Mouse (Mus musculus) hindlimb bud, embryonic 11.5 days (tissue): Measurements from ENCODE around the gene Rbm47.

Source experiments
- DNase-seq: peaks from one replicate; pipeline ENCODE4 v3.0.0-alpha.2; 2012; ENCODE audit warnings: low read depth, low spot score; ENCODE audit errors: extremely low spot score

Gene Rbm47

GRCm38 (mm10) chr5:66128948-66129347, 44.0 kb downstream of the Rbm47 start:
- DNase-seq = no peak

- DNase-seq = no peak
These were observed 47.5 kb downstream of the Rbm47 start for GRCm38 (mm10) chr5:66125418-66125817.

GRCm38 (mm10) chr5:66124931-66125330, 48.0 kb downstream of the Rbm47 start:
- no peak for DNase-seq

GRCm38 (mm10) chr5:66124089-66124400, 48.9 kb downstream of the Rbm47 start:
- no peak for DNase-seq

GRCm38 (mm10) chr5:66123295-66124088, 49.4 kb downstream of the Rbm47 start:
- no peak for DNase-seq

GRCm38 (mm10) chr5:66121255-66121654, 51.7 kb downstream of the Rbm47 start:
- no peak for DNase-seq

- no peak for DNase-seq
These were observed 58.2 kb downstream of the Rbm47 start for GRCm38 (mm10) chr5:66114751-66115150.

- DNase-seq = no peak
These were observed 58.7 kb downstream of the Rbm47 start for GRCm38 (mm10) chr5:66114208-66114607.

- no peak for DNase-seq
These were observed 60.9 kb downstream of the Rbm47 start for GRCm38 (mm10) chr5:66112059-66112458.

- no peak for DNase-seq
These were observed 66.5 kb downstream of the Rbm47 start for GRCm38 (mm10) chr5:66106372-66106771.

- no peak for DNase-seq
These were observed 67.0 kb downstream of the Rbm47 start for GRCm38 (mm10) chr5:66105946-66106345.

GRCm38 (mm10) chr5:66105366-66105765, 67.6 kb downstream of the Rbm47 start:
- no peak for DNase-seq

- DNase-seq = no peak
These were observed 69.5 kb downstream of the Rbm47 start for GRCm38 (mm10) chr5:66103386-66103785.

GRCm38 (mm10) chr5:66102821-66103220, 70.1 kb downstream of the Rbm47 start:
- DNase-seq = no peak

- no peak for DNase-seq
These were observed 71.3 kb downstream of the Rbm47 start for GRCm38 (mm10) chr5:66101577-66101976.

GRCm38 (mm10) chr5:66100322-66100721, 72.6 kb downstream of the Rbm47 start:
- DNase-seq = no peak

GRCm38 (mm10) chr5:66098094-66098871, 74.6 kb downstream of the Rbm47 start:
- no peak for DNase-seq

- DNase-seq = no peak
These were observed 76.8 kb downstream of the Rbm47 start for GRCm38 (mm10) chr5:66096081-66096480.

- no peak for DNase-seq
These were observed 77.8 kb downstream of the Rbm47 start for GRCm38 (mm10) chr5:66095166-66095565.

- no peak for DNase-seq
These were observed 82.9 kb downstream of the Rbm47 start for GRCm38 (mm10) chr5:66090037-66090436.

- no peak for DNase-seq
These were observed 83.3 kb downstream of the Rbm47 start for GRCm38 (mm10) chr5:66089600-66089999.

GRCm38 (mm10) chr5:66088902-66089295, 84.0 kb downstream of the Rbm47 start:
- no peak for DNase-seq
